Mouse (Mus musculus) T-cell, adult 2 months (primary cell): ENCODE data around the gene Plxnc1.

Experiments
- DNase-seq: peaks from one replicate; pipeline ENCODE4 v3.0.0; 2022; ENCODE audit warnings: low spot score

Plxnc1 gene

GRCm38 (mm10) chr10:94947915-94948675 lies 3.5 kb upstream of the Plxnc1 start:
- no peak for DNase-seq

GRCm38 (mm10) chr10:94947386-94947785 lies 2.8 kb upstream of the Plxnc1 start:
- no peak for DNase-seq

DNA sequence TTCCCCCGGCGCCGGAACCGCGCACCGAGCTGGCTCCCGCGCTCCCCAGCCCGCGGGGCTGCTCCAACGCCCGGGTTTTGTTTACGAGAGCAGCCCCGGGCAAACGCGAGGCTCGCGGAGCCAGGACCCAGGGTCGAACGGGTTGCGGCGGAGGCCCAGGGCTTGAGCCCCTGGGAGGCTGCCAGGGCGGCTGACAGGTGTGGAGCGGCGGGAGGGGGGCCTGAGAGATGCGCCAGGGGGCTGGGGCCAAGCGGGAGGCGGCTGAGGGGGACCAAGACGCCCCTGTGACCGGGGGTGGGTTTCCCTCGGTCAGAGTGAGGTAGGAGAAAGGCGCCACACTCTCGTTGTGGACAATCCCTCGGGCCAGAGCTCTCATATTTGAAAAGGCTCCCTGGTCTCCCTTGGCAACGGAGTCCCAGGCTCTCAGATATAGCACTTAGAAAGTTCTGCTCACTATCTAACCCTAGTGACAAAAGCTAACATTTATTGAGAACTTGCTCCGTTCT lies 624 bp upstream of the Plxnc1 start:
- no peak for DNase-seq

DNA sequence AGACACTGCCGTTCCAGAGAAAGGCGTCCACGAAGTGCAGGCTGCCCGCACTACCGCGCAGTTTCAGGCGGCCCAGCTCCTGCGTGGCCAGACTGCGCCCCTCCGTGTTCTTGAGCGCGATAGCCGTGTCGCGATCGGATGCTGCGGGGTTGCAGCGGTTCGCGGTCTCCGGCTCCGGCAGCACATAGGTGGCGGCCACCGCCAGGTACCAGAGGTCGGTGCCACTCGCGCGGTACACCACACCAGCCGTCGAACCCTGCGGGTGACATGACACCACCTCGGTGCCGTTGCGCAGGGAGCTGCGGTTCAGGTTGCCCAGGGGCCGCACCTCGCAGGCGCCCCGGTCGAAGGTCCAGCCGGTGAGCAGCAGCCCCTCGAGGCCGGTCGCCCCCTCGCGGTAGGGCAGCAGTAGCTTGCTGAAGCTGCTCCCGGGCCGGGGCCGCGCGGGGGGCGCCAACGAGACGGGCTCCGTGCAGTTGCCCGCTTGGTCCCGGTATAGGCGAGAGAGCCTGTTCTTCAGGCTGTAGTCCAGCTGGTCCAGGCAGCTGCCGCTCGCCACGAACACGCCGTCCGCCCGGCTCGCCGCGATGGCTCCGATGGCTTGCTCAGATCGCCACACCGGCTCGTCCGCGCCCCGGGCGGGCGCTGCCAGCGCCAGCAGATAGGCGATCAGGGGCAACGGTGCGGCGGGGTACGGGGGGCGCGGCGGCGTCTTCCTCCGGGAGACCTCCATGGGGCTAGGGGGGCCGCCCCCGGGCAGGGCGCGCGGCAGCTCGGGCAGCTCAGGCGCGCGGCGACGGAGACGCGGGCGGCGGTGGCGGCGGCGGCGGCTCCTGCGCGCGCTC lies 567 bp downstream of the Plxnc1 start:
- peak; percentile 33 for DNase-seq

DNA sequence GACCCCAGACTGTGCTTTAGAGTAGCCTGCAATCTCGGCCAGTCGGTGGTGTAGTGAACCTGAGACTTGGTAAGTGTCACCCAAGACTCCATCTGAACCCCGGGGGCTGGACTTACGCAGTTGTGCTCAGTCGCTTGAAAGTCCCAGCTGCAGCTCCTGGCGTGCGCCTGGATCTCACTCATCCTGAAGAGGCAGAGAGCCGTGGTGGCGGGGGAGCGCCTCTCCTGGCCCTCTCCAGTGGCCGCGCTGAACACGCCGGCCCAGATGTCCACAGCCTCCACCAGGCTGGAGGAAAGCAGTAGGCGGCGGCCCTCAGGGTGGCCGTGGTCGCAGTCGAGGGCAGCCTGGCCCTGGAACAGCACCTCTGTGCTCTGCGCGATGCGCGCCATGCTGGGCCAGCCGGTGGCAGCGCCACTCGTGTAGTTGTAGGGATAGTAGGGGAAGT lies 1.2 kb downstream of the Plxnc1 start:
- peak; percentile 14 for DNase-seq

- peak; percentile 63 for DNase-seq
These were observed 2.1 kb downstream of the Plxnc1 start for GRCm38 (mm10) chr10:94942449-94943041.

DNA sequence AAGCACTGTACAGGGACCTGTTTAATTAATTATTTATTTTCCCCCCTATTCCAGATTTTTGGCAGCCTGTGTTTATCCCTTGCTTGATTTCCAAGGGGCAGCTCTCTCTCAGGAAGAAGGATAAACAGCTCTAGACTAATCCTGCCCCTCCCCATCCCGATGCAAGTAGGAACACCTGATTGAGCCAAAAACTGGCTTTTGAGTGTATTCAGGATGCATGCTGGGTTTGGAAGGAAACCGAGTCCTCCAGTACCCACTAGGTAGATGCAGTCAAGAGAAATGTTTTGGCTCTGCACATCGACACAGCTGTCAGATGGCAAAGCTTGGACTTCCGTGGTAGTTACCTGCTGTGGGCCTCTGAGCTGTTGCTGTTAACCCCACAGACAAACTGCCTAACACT lies 3.1 kb downstream of the Plxnc1 start:
- DNase-seq: no peak

DNA sequence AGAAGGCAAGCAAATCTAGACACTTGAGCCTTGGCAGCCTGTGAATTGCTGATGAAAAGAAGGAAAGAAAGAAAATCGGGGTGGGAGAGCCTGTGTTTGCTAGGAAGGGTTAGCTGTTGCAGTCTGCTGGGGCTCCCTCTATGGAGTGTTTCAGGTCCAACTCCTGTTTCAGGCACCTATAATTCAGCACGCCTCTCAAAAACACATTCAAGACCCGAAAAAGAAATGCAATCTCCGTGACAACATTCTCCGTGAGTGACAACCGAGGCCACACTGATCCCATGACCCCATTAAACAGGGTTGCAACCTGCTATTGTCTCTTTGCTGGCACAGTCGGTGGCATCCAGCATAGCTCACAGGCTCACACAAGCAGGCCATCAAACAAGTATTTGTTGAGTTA lies 3.8 kb downstream of the Plxnc1 start:
- DNase-seq: no peak

GRCm38 (mm10) chr10:94940061-94940460 lies 4.6 kb downstream of the Plxnc1 start:
- DNase-seq: no peak

DNA sequence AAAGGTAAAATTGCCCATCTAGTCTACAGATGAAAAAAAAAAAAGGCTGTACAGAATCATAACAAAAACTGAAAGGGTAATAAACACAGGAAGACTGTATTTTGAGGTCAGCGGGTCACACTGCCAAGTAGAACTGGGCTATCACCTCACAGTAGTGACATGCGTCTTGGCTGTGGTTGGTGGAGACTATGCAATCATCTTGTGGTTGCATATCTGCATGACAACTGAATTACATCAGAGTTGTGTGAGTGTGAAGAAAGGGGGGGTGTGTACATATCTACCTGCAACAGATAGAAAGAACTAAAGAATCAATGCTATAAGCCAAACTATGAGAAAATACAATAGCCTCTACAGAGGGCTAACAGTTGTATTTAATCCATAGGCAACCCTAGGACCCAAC lies 5.7 kb downstream of the Plxnc1 start:
- no peak for DNase-seq

DNA sequence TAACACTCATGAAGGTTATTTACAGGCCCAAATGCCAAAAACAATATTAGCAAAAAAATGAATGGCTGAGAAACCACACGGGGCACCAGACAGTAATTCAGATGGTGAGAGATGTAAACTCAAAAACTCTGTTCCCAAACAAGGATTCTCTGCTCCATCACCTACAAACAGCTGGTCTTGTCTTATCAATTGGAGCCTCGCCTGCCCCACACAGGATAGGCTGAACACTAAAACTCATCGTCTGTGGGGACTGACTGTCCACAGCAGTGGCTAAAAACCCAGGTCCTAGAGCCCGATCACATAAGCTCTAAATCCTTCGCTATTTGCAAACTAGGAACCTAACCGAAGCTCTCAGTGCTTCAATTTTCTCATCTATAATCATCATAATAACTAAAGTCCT lies 6.3 kb downstream of the Plxnc1 start:
- no peak for DNase-seq

DNA sequence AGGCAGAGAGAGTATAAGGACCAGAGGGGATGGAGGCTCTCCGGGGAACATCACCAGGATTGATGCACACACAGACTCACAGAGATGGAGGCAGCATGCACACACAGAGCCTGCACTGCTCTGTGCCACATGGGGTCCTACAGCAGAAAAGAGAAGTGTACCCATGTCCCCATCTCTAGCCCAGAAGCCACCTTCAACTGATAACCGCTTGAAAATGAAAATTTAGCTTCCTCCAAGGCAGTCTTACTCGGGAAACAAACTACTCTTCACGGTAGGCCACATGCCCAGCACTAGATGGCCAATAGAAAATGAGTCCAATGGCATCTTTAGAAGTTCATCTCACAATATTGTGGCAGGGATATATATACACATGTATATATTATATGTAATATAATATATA lies 9.4 kb downstream of the Plxnc1 start:
- DNase-seq: no peak

DNA sequence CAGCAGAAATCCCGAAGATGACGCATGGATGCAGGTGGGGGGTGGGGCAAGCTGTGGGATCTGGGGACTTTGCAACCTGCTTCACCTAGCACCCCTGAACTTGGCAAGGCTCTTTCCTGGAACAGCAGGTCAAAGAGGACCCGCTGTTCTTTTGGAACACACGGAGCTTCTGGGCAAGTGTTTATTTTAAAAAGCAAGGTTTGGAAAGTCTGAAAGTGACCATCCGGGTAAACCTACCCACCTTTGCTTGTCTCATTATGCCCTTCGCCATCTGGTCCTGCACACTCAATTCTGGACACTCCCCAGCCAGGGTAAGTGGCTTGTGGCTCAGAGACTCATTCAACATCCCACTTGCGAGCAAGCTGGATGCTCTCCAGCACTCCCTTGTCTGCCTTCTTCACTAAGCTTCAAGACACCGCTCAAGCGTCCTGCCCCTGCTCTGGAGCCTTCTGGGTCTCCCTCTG lies 10.5 kb downstream of the Plxnc1 start:
- no peak for DNase-seq

DNA sequence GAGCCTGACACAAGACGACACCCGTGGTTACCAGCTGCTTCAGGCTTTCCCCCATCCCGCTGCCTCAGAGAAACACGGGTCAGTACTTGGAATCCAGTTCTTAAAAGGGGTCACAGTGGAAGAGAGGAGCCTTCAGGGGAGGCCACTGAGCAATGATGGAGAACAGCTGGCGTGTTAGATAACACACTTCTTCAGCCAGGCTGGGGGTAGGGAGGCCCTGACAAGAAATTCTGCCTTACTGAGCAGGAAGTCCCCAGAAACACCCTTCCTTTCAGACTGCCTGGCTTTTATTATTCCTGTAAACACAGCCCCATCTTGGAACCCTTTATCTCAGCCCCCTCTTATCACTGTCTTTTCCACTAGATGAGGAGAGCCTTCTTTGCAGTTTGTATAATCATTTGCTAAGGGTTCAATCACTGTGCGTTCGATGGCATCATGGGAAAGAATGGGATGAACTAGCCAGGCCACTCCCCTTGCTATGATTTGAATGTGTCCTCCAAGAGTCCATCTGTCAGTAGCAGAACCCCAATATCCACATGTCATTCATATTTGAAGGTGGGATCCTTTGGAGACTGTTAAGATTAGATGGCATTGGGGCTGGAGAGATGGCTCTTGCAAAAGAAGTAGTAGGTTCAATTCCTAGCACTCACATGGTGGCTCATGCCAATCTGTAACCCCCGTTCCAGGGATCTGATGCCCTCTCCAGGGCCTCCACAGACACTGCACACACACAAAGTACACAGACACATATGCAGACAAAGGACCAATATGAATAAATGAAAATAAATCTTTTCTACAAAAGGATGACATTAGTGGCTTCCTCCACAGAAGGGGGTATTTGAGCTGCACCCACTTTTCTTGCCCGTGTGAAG lies 12.4 kb downstream of the Plxnc1 start:
- DNase-seq: no peak

GRCm38 (mm10) chr10:94928164-94928563 lies 16.5 kb downstream of the Plxnc1 start:
- no peak for DNase-seq

DNA sequence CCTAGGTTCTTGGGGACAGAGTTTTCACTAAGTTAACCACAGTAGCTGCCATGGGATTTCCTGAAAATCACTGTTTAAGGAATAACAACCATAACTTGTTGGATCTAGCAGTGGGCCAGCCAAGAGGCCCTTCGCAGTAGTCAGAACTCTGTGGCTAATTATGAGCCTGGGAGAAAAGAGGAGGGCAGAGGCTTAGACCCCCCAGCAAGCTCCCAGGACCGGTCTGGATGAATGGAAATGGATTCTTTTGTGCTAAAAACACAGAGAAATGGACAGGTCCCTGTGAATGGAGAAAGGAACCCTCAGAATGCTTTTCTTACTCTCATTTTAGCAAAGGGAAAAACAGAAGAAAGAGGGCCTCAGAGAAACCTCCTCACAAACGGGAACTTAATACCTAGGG lies 18.3 kb downstream of the Plxnc1 start:
- DNase-seq: no peak

GRCm38 (mm10) chr10:94924878-94925277 lies 19.8 kb downstream of the Plxnc1 start:
- DNase-seq: no peak

DNA sequence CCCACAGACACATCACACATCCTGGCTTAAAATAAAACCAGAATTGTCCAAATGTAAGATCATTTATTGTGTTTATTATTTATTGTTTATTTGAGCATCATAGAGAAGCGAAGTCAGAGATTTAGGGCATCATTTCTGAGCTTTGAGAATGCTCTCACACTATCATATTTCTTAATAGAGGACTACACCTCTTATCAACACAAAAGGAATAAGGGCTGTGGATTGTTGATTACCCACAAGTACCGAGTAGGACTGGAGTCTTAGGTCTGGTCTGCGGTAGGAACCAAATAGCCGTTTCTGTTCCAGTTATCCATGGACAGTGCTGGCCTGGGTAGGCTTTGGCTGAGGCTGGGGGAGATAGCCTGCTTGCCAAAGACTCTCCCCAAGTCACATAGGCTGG lies 20.2 kb downstream of the Plxnc1 start:
- no peak for DNase-seq

- no peak for DNase-seq
These were observed 21.3 kb downstream of the Plxnc1 start for GRCm38 (mm10) chr10:94923337-94923762.

DNA sequence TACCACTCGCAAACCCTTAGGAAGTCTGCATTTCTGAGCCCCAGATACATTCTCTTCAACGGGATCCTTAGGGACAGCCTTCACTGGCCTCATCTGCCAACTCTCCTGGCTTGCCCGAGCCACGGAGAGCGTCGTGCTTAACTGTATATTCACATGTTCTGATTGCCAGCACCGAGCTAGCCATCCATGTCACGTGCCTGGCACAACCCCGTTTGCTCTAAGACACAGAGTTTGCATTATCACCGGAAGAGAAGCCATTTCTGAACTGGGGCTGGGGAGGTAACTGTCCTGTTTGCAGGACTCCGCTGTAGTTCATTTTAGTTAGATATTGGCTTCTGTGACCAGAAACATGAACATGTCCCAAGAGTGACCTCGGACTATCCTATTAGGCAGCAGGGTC lies 21.8 kb downstream of the Plxnc1 start:
- no peak for DNase-seq

- DNase-seq: no peak
These were observed 22.9 kb downstream of the Plxnc1 start for GRCm38 (mm10) chr10:94921751-94922150.

- no peak for DNase-seq
These were observed 24.1 kb downstream of the Plxnc1 start for GRCm38 (mm10) chr10:94920526-94920925.
